Mouse (Mus musculus) C2C12 (cell line): ENCODE results near the gene Smndc1.

ENCODE experiments used
- CEBPB ChIP-seq: IDR thresholded peaks from one replicate; pipeline ENCODE4 v1.6.1; 2011; ENCODE audit warnings: low read depth, mild to moderate bottlenecking, control low read depth, moderate library complexity
- CTCF ChIP-seq: IDR thresholded peaks from one replicate; pipeline ENCODE4 v1.5.1; 2011; ENCODE audit not compliant: control insufficient read depth, insufficient read depth, insufficient read length
- MAX ChIP-seq: IDR thresholded peaks from one replicate; pipeline ENCODE4 v1.6.1; 2011; ENCODE audit warnings: mild to moderate bottlenecking, control low read depth
- MYOD1 ChIP-seq: IDR thresholded peaks from one replicate; pipeline ENCODE4 v1.6.1; 2011; ENCODE audit warnings: low read depth; ENCODE audit not compliant: control insufficient read depth, insufficient read length
- MYOG ChIP-seq: IDR thresholded peaks from one replicate; pipeline ENCODE4 v1.6.1; 2011; ENCODE audit not compliant: control insufficient read depth, insufficient read length; ENCODE audit errors: extremely low read depth
- USF1 ChIP-seq: IDR thresholded peaks from one replicate; pipeline ENCODE4 v1.6.1; 2011; ENCODE audit warnings: low read depth, mild to moderate bottlenecking, control low read depth, moderate library complexity

- TF ChIP-seq CTCF (no peak), MYOD1 (no peak), USF1 (no peak), MYOG (no peak), MAX (no peak), CEBPB (no peak)
Observed at GRCm38 (mm10) chr19:53335241-53335640, 55.1 kb downstream of the Smndc1 start.
